Mouse (Mus musculus) thymus, postnatal 14 days (tissue): Measurements from ENCODE around the gene Ncoa3.

ENCODE experiments used
- DNase-seq: peaks from one replicate; pipeline ENCODE4 v3.0.0; 2021

The Ncoa3 gene

GRCm38 (mm10) chr2:166108326-166108725 is 115.9 kb downstream of the Ncoa3 start:
- peak; percentile 79 for DNase-seq

- no peak for DNase-seq
Measured at GRCm38 (mm10) chr2:166110764-166111163, 118.3 kb downstream of the Ncoa3 start.

DNA sequence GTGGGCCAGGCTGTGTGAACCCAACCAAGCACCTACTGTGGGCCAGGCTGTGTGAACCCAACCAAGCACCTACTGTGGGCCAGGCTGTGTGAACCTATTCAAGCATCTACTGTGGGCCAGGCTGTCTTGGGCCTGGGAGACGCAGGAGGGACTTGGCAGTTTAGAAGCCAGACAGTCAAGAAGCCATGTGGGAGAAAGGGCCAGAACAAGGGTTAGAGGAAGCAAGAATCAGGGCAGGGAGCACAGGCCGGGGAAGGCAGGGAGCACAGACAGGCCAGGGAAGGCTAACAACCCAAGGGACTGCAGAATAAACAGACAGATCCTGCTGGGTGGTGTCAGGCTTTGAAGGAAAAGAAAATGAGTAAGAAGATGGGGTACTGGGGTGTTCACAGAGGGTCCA is 118.8 kb downstream of the Ncoa3 start:
- DNase-seq = no peak

GRCm38 (mm10) chr2:166111831-166112250 is 119.4 kb downstream of the Ncoa3 start:
- no peak for DNase-seq

- DNase-seq = no peak
Measured at GRCm38 (mm10) chr2:166112986-166113385, 120.5 kb downstream of the Ncoa3 start.

- DNase-seq = no peak
Measured at GRCm38 (mm10) chr2:166115571-166116277, 123.3 kb downstream of the Ncoa3 start.

DNA sequence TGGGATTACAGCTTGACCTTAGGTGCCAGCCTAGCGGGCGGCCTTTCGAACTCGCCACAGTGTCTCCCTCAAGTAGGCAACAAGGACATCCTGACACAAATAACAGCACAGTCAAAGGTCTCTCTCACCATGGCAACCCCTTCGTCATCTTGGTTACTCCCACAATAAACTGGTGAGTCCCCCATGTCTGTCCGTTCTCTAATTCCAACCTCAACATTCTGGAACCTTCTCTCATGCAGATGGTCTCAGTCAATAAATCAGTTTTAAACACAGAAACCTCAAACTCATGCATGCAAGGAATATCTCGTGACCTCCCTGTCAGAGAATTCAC is 123.8 kb downstream of the Ncoa3 start:
- no peak for DNase-seq

DNA sequence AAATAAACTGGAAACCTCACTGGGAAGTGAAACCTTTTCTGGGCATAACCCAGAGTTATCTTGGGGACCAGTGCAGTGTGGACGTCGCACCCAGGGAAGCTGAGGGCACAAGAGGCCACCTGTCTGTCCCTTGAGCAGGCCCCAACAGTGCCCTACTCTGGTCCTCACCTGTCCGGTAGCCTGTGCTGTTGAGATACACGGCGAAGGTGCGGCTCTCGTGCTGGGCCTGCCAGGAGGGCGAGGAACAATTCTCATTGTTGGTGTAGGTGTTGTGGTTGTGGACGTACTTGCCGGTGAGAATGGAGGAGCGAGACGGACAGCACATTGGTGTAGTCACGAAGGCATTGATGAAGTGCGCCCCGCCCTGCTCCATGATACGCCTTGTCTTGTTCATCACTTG is 124.3 kb downstream of the Ncoa3 start:
- DNase-seq = no peak

DNA sequence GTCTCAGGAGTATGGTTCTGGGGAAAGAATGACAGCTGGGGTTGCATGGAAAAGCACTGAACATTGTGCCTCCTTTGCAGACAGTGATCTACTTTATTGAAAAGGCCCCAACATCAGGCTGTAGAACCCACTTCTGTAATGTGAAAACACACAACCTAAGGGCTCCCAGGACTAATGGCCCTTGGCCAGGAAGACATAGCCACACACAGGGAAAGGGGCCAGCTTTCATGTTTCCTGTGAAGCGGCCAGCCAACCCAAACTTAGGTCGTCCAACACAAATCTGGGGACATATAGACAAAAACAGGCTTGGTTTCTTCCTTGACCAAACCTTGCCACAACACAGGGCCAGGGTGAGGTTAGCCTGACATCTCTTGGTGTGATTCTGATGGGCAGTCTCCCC is 127.6 kb downstream of the Ncoa3 start:
- no peak for DNase-seq

GRCm38 (mm10) chr2:166121681-166122355 is 129.4 kb downstream of the Ncoa3 start:
- no peak for DNase-seq

DNA sequence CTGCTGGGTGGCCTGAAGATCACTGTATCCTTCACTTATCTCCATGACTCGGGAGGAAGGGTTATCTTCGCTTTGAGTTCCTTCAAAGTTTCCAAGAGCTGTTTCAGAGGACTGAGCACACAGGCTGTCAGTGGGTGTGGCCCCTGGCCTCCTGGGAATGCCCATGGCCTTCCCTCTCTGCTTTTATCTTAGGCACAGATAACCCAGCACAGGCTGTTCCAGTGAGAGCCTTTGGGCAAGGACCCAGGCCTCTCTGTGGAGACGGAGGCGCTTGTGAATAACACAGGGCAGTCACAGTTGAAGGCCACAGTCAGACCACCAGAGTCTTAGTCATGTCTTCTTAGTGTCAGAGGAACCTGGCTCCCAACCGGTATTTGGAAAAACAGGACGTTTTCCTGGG is 130.3 kb downstream of the Ncoa3 start:
- no peak for DNase-seq
